Mouse (Mus musculus): Measurements from ENCODE around the gene Ak8.

The Ak8 gene

DNA sequence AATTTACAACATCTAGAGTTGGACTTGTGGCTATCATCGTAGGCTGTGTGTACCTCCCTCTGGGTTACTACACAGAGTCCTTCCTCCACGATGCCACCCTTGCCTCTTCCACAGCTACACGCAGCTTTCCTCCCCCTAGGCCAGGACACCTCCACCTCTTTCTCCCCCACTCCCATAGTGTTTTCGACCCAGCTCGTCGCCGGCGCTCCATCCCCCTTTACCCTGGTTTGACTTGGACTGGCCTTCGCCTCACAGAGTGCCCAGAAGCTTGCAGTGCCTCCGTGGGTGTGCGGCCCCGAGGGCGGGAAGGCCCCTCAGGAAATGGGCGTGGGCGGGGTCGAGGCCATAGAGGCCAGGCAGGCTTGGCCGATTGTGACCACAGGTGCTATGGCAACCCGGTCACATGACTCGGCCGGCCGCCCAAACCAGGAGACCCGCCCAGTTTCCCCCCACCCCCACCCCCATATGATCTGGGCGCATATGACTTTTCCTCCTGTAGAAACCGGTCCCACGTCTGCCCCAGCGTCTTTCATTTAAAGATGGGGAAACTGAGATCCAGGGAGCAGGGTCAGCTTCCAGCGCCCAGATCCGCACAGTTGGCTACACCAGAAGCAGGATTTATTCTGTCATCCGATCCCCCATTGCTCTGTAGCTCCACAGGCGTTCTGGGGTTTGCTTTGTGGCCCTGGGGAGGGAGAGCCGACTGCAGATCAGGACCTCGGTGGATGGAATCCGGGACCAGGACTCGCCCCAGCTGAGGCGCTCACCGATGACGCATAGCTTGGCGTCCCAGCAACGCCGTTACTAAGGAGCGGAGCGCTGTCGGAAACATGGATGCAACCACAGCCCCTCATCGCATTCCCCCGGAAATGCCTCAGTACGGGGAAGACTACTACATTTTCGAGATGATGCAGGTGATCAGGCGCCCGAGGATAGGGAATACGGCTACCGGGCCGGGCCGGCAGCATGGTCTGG is at the start of gene Ak8, which contains the start of gene Spaca9:
Gene Ak8 (plus strand): TSS at position 804 of the 975 bp plus-strand sequence.
Gene Spaca9 (minus strand): TSS at position 367 of the 975 bp plus-strand sequence.
- peak; percentile 86 for DNase-seq

DNA sequence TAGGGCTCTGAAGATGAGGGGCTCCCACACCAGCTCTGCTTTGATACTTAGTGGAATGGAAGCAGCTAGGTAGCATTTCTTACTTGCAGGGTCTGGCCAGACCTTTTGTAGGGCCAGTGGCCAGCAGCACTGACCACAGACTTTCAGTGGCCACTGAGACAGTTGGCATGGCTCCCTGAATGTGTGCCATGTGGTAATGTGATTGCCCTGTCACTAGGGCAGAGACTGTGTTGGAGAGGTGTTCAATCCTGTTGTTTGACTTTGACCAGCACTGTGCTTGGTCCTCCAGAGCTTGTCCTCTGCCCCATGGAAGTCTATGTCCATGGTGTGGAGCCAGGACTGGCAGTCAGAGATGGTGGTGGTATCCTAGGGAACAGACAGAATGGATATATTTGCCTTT is 49.4 kb upstream of the Ak8 start:
- DNase-seq: no peak

DNA sequence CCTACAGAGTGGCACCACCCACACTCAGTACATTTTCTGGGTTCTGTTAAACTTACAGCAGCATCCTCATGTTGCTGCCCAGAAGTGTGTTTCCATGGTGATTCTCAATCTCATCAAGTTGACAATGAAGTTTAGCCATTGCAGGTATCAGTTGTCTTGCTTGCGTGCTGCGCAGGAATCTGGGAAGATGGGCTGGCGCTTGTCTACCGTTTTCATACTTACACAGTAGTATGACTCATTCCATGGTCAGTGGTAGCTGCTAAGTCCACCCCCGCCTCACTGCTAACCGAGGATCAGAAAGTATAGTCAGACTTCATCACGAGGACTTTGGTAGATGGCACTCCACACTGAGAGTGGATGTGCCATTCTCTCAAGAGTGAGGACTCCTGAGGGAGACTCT is 46.6 kb upstream of the Ak8 start:
- DNase-seq: no peak

DNA sequence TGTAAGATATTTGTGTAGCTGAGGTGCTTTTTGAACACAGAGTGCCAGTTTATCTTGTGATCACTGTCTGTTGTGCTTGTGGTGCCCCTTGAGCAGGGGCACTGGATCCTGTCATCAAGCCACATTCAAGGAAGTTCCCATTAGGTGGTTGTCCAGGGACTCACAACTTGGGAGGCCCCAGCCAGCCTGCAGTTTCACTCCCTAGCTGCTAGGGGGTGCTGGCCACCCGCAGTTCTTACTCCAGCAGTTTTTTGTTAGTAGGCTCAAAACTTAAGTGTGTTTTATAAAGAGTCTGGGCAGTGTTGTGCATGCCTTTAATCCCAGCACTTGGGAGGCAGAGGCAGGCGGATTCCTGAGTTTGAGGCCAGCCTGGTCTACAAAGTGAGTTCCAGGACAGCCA is 45.7 kb upstream of the Ak8 start:
- DNase-seq: peak; percentile 22

DNA sequence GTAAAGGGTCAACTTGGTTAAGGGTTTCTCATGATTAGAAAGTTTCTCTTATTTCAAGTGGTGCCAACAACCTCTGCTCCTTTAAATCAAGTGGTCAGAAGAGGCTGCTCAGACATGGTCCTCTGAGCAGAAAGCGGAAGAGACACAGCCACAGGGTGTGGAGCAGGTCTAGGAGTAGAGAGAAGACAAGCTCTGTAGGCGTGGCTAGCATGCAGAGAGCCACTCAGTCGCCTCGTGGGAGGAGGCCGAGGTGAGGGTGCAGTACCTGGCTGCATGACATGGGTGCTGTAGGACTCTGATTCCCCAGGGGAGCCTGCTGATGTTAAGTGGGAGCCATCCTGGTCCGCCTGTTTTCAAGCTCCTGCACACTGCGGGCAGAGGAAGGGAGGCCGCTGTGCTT is 43.7 kb upstream of the Ak8 start:
- DNase-seq: no peak

DNA sequence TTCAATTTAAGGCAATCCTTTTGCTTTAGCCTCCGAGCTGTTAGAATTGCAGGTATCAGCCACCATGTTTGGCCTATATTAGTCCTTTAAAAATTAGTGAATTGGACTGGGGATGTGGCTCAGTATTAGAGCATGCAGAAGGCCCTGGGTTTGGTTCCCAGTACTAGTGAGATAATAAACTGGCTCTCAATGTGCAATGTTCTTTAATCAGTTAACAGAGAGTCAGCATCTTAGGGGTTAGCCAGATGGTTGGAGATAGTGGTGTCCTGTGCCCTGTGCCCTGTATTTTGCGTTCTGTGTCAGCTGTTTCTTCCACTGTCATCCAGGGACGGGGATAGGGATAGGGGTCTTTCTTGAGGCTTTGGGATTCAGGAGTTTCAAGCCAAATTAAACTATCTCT is 37.1 kb upstream of the Ak8 start:
- DNase-seq: no peak

DNA sequence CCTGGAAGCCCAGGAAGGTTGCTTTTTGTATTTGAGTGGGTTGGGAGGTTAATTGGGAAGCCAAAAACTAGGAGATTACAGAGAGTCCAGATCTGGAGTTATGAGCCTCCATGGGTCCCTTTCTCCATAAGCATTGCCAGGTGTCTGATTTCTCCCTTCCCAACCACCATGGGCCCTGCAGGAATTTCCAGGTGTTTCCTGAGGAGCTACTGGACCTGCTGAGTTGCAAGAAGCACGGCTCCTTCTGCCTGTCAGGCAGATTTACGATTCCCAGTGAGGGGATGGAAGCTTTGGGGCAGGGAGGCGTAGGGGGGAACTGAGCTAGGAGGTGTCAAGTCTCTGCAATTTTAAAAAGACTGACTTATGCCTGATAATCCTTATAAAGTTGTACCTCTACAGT is 34.1 kb upstream of the Ak8 start:
- DNase-seq: no peak

DNA sequence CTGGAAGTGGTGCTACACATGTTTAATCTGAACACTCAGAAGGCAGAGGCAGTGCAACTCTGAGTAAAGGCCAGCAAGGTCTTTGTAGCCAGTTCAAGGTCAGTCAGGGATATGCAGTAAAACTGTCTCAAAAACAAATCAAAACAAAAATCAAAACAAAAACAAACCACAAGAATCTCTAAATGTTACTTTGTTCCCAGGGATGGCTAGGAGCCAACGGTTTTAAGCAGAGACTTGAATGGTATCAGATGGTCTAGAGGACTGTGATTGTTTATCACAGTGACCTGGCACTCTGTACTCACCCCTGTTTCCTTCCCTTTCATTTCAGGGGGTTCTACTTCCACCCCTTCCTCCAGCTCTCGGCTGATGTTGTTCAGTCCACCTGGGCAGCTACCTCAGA is 28.5 kb upstream of the Ak8 start:
- peak; percentile 69 for DNase-seq

DNA sequence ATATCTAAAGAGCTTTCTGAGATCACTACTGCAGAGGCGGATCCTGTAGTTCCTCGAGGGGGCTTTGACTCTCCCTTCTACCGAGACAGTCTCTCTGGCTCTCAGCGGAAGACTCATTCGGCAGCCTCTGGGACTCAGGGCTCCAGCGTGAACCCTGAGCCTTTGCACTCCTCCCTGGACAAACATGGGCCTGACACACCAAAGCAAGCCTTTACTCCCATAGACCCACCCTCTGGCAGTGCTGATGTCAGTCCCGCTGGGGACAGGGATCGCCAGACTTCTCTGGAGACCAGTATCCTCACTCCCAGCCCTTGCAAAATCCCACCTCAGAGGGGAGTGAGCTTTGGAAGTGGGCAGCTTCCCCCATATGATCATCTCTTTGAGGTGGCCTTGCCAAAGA is 24.0 kb upstream of the Ak8 start:
- DNase-seq: no peak

DNA sequence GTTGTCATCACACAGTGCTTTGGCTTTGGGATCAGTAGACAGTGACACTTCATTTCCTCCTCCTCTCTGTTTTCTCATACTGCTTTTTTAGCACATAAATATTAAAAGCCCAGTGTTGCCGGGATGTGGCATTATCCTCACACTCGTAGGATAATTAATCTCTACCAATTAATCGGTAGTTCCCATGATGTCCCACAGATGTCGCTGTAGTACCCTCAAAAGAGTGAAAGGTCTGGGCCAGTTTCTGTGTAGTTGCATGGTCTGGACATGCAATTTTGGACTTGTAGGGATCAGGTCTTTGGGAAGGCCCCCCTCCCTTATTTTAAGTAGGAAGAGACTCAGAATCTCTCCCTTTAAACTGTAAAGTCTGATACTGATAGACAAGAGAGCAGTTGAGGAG is 19.3 kb upstream of the Ak8 start:
- DNase-seq: peak; percentile 62

DNA sequence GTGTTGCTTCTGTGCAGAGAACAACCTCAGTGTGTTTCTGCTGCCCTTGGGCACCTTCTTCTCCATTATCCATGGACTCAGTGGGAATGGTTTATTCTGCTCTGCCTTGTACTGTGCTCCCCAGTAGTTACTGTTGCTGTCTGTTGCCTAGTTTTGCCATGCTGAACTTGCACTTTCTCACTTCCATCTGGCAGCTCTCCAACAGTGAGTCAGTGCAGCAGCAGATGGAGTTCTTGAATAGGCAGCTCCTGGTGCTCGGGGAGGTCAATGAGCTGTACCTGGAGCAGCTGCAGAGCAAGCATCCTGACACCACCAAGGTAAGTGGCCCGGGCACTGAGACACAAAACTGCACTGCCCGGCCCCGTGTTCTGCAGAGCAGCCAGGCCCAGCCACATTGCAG is 18.2 kb upstream of the Ak8 start:
- DNase-seq: peak; percentile 74

DNA sequence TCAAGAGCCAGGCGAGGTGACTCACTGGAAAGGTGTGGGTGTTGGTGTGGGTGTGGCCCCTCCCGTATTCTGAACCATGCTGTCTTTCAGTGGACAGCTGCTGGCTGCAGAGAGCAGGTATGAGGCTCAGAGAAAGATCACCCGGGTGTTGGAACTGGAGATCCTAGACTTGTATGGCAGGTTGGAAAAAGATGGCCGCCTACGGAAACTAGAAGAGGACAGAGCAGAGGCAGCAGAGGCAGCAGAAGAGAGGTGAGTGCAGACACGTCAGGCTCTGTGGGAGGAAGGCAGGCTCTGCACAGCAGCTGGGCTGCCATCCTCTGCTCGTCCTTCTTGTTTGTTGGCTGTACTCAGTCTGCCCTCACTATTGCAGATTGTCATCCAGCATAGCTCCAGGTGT is 14.1 kb upstream of the Ak8 start:
- DNase-seq: no peak

DNA sequence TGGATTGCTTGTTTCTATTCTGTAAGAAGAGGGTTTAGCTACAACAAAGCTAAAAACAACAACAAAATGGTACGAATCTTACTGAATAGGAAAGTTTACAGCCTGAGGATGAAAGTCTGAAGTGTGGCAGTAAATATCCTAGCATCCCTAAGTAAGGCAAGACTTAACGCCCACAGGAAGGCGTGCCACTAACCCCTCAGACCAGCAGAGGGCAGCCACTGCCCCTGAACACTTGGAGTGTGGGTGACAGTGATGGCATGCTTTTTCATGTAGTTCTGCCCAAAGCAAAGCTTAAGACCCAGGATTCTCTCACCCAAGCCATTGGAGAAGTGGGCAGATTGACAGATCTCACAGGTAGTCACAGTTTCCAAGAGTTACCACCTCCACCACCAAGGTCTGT is 11.5 kb upstream of the Ak8 start:
- DNase-seq: peak; percentile 42

DNA sequence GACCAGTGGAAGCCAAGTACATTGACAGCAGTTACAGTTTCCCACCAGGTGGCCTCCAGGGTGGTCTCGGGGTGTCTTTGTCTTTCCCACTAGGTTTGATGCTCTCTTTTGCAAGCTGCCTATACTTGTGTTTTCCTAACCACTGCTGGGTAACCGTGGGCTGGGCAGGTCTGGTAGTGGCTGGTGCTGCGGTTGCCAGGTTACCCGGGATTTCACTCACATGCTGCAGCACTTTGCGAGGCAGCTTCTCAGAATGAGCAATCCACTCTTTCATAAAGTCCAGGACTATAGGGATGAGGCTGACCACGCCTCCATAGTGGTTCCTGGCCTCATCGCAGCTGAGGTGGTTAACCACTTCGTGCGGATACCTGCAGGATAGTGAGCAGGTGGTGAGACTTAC is 7.3 kb upstream of the Ak8 start:
- DNase-seq: no peak

DNA sequence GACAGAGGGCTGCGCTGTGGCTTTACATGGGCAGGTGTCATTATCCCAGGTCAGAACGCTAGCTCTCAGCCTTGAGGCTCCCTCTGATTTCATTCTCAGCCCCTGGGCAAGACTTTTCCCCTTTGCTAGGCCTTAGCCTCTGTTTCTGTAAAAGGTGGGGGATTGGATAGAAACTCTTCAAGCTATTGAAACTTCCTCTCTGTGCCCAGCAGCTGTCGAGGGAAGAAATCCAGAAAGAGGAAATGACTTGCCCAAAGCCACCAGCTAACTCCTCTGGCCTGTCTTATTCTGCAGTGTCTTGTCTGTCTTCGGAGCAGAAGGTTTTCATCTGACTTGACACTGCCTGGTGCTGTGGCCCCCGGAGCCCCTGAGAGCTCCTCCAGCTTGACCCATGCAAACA is 1.4 kb upstream of the Ak8 start:
- DNase-seq: no peak

DNA sequence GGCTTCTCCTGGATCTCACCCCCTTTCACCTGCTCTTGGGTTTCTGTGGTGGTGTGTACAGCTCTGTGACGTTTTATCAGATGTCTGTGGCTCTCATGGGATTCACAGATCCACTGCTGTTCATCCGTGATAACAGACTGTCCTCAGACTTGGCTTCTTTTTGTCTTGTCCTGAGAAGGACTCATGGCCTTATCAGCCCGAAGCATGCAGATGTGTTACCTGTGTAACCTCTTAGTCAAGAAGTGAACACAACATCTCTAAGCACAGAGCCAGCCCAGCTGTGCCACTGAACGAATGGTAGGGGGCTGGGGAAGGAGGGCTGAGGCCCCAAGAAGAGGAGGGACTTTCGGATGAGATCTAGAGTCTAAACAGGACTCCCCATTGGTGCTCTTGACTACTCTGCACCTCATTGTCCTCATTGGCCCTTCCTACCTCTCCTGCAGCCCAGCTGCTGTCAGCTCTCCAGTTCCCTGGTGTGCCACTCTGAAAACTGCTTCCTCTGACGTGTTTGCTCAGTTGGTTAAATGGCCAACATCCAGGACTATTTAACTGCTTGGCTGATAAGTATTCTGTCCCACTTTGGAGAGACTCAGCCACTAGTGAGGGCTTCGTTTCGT is 1.8 kb downstream of the Ak8 start:
- no peak for DNase-seq

DNA sequence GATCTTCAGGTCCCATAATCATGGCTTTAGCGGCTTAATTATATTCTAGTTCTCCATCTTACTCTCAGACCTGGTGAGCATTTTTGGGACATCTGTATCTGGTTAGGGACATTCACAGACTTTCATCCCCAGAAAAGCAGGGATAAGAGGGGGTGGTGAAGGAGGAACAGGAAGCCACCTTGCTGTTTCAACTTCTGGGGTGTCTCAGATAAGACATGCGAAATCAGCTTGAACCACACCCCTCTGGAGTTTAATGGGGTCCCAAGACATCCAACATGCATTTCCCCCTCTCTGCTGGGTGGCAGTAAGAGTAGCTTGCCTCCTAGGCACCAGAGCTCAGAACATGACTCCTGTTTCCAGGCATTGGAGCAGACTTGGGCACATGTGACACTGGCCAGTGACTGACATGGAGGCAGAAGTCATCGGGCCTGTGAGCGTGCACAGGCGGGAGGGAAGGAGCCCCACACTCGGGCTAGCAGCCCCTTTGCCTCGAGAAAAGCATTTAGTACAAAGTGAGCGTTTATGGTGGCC is 6.2 kb downstream of the Ak8 start:
- DNase-seq: no peak

DNA sequence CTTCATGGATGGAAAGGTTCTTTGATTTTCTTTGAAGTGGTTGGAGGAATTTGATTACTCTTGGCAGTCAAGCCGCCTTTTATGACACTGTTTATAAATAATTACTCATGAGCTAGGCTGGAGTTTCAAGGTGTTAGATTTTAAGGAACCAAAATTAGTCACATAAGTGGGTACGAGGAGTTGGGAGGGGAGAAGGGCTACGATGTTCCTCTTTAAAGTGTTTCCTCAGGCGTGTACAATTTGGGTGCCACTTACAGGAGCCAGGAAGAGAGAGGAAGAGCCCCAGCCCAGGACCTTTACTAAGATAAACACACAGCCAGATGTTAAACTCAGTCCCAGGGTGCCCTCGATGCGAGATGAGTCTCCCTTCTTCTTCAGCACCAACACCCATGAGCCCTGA is 6.8 kb downstream of the Ak8 start:
- DNase-seq: no peak

DNA sequence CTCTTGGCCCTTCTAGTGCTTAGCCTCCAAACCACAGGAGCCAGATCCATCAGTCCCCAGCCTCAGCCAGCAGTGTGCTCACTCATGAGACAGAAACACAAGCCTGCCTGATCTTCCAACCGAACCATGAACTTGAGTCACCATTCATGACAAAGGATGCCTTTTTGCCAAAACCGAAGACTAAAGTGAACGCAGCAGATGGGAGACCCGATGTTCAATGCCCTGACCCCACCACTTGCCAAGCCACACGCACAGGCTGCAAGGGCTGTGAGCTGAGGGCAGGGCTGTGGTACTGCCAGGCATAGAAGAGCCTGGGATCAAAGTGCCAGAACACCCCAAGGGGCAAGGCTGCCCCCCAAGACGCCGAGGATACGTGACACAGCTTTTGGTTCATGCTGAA is 13.1 kb downstream of the Ak8 start:
- DNase-seq: no peak

DNA sequence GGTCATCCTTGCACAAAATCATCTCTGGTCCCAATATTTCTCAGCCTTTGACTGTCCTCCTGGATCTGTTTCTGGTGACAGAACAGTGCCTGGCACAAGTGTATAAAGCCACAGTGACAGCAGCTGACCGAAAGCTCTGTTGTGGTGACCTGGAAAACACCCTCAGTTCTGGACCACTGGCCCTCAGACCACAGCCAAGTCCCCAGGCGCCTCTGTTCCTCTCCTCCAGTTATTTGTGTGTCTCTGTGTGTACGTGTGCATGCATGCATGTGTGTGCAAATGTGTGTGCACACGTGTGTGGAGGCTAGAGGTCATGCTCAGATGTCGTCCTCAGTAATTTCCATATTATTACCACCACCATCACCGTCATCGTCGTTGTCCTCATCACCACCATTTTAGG is 22.5 kb downstream of the Ak8 start:
- DNase-seq: no peak

DNA sequence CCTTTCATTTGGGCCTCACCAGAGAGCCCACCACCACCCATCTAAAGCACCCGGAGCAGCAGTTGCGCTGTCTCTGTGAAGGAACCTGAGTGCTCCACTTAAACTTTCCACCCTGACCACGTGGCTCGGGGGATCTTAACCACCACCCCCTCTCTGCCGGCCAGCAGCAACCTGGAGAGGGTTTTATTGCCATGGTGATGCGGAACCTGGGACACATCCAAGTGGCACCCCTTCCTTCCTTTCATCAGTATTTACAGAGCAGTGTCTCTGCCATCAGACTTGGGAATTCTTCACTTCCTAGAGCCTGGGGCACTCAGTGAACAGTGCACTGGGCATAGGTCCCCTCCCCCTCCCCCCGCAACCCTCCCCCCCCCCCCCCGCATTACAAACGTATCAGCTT is 23.9 kb downstream of the Ak8 start:
- no peak for DNase-seq

DNA sequence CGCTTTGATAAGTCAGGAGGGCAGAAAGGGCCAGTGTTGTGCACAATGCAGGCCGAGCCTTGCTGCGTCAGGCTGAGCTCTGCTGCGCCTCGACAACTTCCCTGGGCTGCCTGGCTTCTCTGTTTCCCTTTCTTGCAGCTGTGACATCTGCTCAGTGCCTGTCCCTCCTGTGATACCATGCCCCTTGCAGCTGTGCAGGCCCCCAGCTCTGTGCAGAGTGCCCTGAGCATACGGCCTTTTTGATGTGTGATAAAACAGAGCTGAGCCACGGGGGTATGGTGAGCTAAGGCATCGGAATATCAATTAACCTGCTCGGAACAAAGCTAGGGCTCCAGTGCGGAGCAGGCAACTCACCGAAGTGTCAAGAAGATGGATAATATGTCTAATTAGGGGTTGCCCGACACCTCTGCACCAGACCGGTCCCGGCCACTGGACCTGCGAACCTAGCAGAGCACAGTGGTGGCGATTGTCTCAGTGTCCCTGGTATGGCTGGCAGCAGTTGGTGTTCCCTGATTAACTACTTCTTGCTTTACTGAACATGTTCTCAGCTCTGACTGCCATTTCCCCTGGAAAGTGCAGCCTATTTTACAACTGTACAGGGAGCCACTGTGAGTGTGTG is 27.9 kb downstream of the Ak8 start:
- no peak for DNase-seq

DNA sequence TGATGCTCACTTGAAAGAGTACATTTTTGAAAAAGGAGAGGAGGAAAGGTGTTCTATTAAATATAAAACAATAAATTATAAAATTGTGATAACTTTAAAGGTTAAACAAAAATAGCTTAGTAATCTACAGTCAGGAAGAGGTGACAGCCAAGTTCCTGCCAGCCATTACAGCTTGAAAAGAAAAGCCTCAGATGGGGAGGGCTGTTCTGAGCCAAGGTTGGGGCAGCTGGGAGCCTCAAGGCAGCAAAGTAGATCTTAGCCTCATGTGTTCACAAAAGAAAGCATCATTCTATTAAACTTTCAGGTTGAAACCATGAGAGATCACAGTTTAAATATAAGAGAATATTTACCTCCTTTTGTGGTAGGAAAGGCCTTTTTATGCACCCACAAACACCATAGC is 30.7 kb downstream of the Ak8 start:
- no peak for DNase-seq

DNA sequence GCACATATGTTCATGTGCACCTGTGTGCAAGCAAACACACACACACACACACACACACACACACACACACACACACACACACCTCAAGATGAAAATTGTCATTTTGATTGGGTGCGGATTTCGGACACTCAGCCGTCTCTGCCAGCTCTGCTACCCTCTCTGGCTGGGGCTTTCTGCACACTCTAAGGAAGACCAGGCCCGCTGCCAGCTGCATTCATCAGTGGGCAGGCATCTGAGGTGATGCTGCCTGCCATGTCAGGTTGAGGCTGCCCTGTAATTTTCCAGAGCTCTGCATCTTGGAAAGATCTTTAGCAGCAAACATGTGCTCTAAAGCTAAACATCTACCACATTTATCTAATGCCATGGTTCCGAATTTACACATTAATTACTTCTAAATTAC is 37.1 kb downstream of the Ak8 start:
- peak; percentile 17 for DNase-seq

All from kidney, postnatal 14 days (tissue).